9 mouse cellular contexts compared by ENCODE assay signal in genomic region chr3:51648037-51648664, GRCm38 (mm10). TPM values are rescaled to one million over a fixed set of nuclear protein-coding genes. Genes with fewer than 3 reads are reported as not detected.
A peak's percentile ranks its signal among the peaks of the same experiment; 100 is the strongest.
DNase-seq lines count a peak whose midpoint lies in the region; ATAC-seq and TF ChIP-seq lines count a peak whose summit lies in the region.
"Had no signal": no experiment of that assay in that cellular context is flagged by ENCODE, and none has a peak within 500 bp of the region (broad histone marks: within the 10 kb centered on the region; RNA-seq: fewer than 3 reads in every experiment).

No protein-coding gene starts in this region.

- DNase-seq in brain, embryonic 18.5 days (ENCODE audit: low read depth, low spot score), result peak; percentile 52
- peak; percentile 80 for DNase-seq in forebrain, embryonic 10.5 days (ENCODE audit: extremely low spot score, low spot score)
- peak; percentile 94 for DNase-seq in kidney, postnatal 0 days (ENCODE audit: low spot score)
- peak; percentile 22 for DNase-seq in liver, adult 2 months (ENCODE audit: extremely low read depth, low read depth, low spot score)
- peak; percentile 61 to 82 for DNase-seq in spleen, postnatal 4 days (ENCODE audit: low spot score in 2 of 2)

- peak overlapping the region; percentile 65 for H3K4me2 ChIP-seq in heart, embryonic 13.5 days
- peak overlapping the region; percentile 32 for H3K4me2 ChIP-seq in kidney, postnatal 0 days (ENCODE audit: low read length)
- H3K4me2 ChIP-seq in myocyte (ENCODE audit: low read depth), result peak overlapping the region; percentile 67

- no peak overlapping the region for H3ac ChIP-seq in myocyte (ENCODE audit: control insufficient read depth, insufficient read length)

- H3K9me3 ChIP-seq in forebrain, embryonic 10.5 days, result peaks cover 3% of the 10 kb centered on the region; the same call in 1 of the 2 replicates
- H3K9me3 ChIP-seq in heart, embryonic 13.5 days, result no peaks in the 10 kb centered on the region
- no peaks in the 10 kb centered on the region for H3K9me3 ChIP-seq in kidney, postnatal 0 days (replicated peaks; ENCODE audit: low read length)

- peaks cover 34% of the 10 kb centered on the region for H3K4me1 ChIP-seq in forebrain, embryonic 10.5 days
- peaks cover 53% of the 10 kb centered on the region for H3K4me1 ChIP-seq in heart, embryonic 13.5 days
- H3K4me1 ChIP-seq in kidney, postnatal 0 days (replicated peaks; ENCODE audit: insufficient read depth, low read length), result peaks cover 8% of the 10 kb centered on the region
- no peaks in the 10 kb centered on the region; the same call in 1 of the 2 replicates for H3K4me1 ChIP-seq in liver, adult 2 months (ENCODE audit: control insufficient read depth, insufficient read depth, low read length)

- no peaks in the 10 kb centered on the region for H3K36me3 ChIP-seq in forebrain, embryonic 10.5 days (replicated peaks)
- no peaks in the 10 kb centered on the region for H3K36me3 ChIP-seq in heart, embryonic 13.5 days
- no peaks in the 10 kb centered on the region for H3K36me3 ChIP-seq in kidney, postnatal 0 days (ENCODE audit: insufficient read depth, low read length)
- no peaks in the 10 kb centered on the region for H3K36me3 ChIP-seq in liver, adult 2 months (ENCODE audit: control insufficient read depth, insufficient read depth, low read length)
- no peaks in the 10 kb centered on the region for H3K36me3 ChIP-seq in myocyte (ENCODE audit: control insufficient read depth, insufficient read depth)

- peak; percentile 67 for ATAC-seq in CD4-positive, CD25-positive, alpha-beta regulatory T cell, adult 4 months
- no peak for ATAC-seq in heart, embryonic 13.5 days (ENCODE audit: extremely low read depth, insufficient number of reproducible peaks, low FRiP score, low TSS enrichment)
- peak; percentile 38; the same call in 1 of the 2 replicates for ATAC-seq in kidney, postnatal 0 days (replicated peaks; ENCODE audit: low FRiP score, low read depth)

- no peaks in the 10 kb centered on the region for H3K79me2 ChIP-seq in liver, adult 2 months (ENCODE audit: control insufficient read depth, insufficient read depth, low read length)
- H3K79me2 ChIP-seq in myocyte (ENCODE audit: control insufficient read depth, insufficient read depth), result no peaks in the 10 kb centered on the region

- H3K27me3 ChIP-seq in forebrain, embryonic 10.5 days (ENCODE audit: poor library complexity, severe bottlenecking), result no peaks in the 10 kb centered on the region
- no peaks in the 10 kb centered on the region for H3K27me3 ChIP-seq in heart, embryonic 13.5 days (replicated peaks)
- no peaks in the 10 kb centered on the region; the same call in 1 of the 2 replicates for H3K27me3 ChIP-seq in kidney, postnatal 0 days (ENCODE audit: insufficient read depth, low read length)
- H3K27me3 ChIP-seq in liver, adult 2 months (ENCODE audit: control insufficient read depth, insufficient read depth, low read length), result no peaks in the 10 kb centered on the region
- H3K27me3 ChIP-seq in myocyte (ENCODE audit: control insufficient read depth, insufficient read depth, insufficient read length), result no peaks in the 10 kb centered on the region

- WGBS in forebrain, embryonic 10.5 days, result 40% methylated on average over 15 of the region's 15 CpGs
- WGBS in heart, embryonic 13.5 days, result 21% methylated on average over 15 of the region's 15 CpGs
- 39% methylated on average over 15 of the region's 15 CpGs for WGBS in kidney, postnatal 0 days
- WGBS in liver, adult 2 months, result 46% methylated on average over 15 of the region's 15 CpGs

- no peak for TF ChIP-seq POLR2A in liver, adult 2 months (IDR thresholded peaks at IDR 0.05; ENCODE audit: extremely low read depth, insufficient read depth, low read length)
- TF ChIP-seq POLR2A in myocyte (IDR thresholded peaks at IDR 0.05; ENCODE audit: insufficient read length, low read depth), result no peak

- peak overlapping the region; percentile 24; the same call in 1 of the 2 replicates for H3K4me3 ChIP-seq in forebrain, embryonic 10.5 days
- H3K4me3 ChIP-seq in heart, embryonic 13.5 days, result peak overlapping the region; percentile 42
- no peak overlapping the region for H3K4me3 ChIP-seq in kidney, postnatal 0 days (replicated peaks; ENCODE audit: low read depth, low read length)
- no peak overlapping the region for H3K4me3 ChIP-seq in liver, adult 2 months (ENCODE audit: insufficient read depth, low read depth, low read length)
- H3K4me3 ChIP-seq in myocyte, result no peak overlapping the region
- H3K4me3 ChIP-seq: erythroblast, embryonic 14.5 days had no signal

- peak; percentile 94 for TF ChIP-seq CTCF in kidney, postnatal 0 days (IDR thresholded peaks at IDR 0.05; ENCODE audit: low read depth)
- TF ChIP-seq CTCF in liver, adult 2 months (IDR thresholded peaks at IDR 0.05; ENCODE audit: low read depth, low read length), result peak; percentile 98

- H3K9ac ChIP-seq in heart, embryonic 13.5 days, result peak overlapping the region; percentile 57
- H3K9ac ChIP-seq in kidney, postnatal 0 days (ENCODE audit: low read depth, low read length), result no peak overlapping the region
- H3K9ac ChIP-seq in liver, adult 2 months (ENCODE audit: low read depth, low read length), result no peak overlapping the region

- H3K27ac ChIP-seq in forebrain, embryonic 10.5 days, result peak overlapping the region; percentile 41; the same call in 1 of the 2 replicates
- no peak overlapping the region for H3K27ac ChIP-seq in heart, embryonic 13.5 days (replicated peaks)
- no peak overlapping the region for H3K27ac ChIP-seq in kidney, postnatal 0 days
- H3K27ac ChIP-seq in liver, adult 2 months (replicated peaks; ENCODE audit: insufficient read depth, low read depth, low read length), result no peak overlapping the region

TF ChIP-seq in myocyte, 11 proteins besides CTCF, POLR2A, EP300 and RAD21:
- TF ChIP-seq MYOD1 (IDR thresholded peaks at IDR 0.05; ENCODE audit: control insufficient read depth in 1 of 3, insufficient read length in 2 of 3, low read depth in 2 of 3) (no peak), TCF3 (IDR thresholded peaks at IDR 0.05; ENCODE audit: insufficient read length, low read depth) (no peak), CEBPB (IDR thresholded peaks at IDR 0.05; ENCODE audit: insufficient read depth, poor library complexity, severe bottlenecking) (no peak), USF1 (IDR thresholded peaks at IDR 0.05; ENCODE audit: low read depth) (no peak), POLR2AphosphoS2 (IDR thresholded peaks at IDR 0.05; ENCODE audit: insufficient read length, low read depth) (no peak)

RNA-seq across cellular contexts. Expression of gene Mgst2, which starts 12.0 kb away (rescaled TPM):
- polyA plus RNA-seq in CD4-positive, CD25-positive, alpha-beta regulatory T cell, adult 4 months (2017; shearing (Covaris generic)), result 100 to 1,000 TPM; 175 to 223 TPM
- polyA plus RNA-seq in forebrain, embryonic 10.5 days (2016; fragmentation: Nextera tagmentation; extraction: Ambion mirVana), result 0.67 TPM in 1 of 2 replicates, not detected in the other
- 2.4 and 3.8 TPM in 2 replicates for polyA plus RNA-seq in heart, embryonic 13.5 days (2015; fragmentation: Nextera tagmentation; extraction: Ambion mirVana)
- polyA plus RNA-seq in kidney, postnatal 0 days (2015; fragmentation: Nextera tagmentation; extraction: Ambion mirVana), result 1.6 and 1.8 TPM in 2 replicates
- total RNA-seq in liver, adult 2 months (2014; rRNA removed), result not detected in 2 replicates
- 0.02 TPM in 1 of 2 replicates, not detected in the other for polyA plus RNA-seq in liver, adult 2 months (2012; rRNA removed)
- polyA plus RNA-seq in myocyte (2012; fragmentation: generic; extraction: Trizol), result 3.0 TPM
- polyA plus RNA-seq: erythroblast, embryonic 14.5 days had no signal

Comparison
In these comparisons a context has a peak if more than half of its experiments do, and no peak if none do; other contexts are left out.
1. DNase-seq: peak in every context shown above with its lines; median percentile 94 in kidney, postnatal 0 days; 80 in forebrain, embryonic 10.5 days; 72 in spleen, postnatal 4 days; 52 in brain, embryonic 18.5 days; 22 in liver, adult 2 months.
2. H3K4me3 ChIP-seq: peak in forebrain, embryonic 10.5 days (single experiment) and heart, embryonic 13.5 days (single experiment); none in kidney, postnatal 0 days (single experiment), liver, adult 2 months (single experiment) and myocyte (single experiment).
3. RNA of gene Mgst2, which starts 12.0 kb away (polyA plus RNA-seq): 175 to 223 TPM in CD4-positive, CD25-positive, alpha-beta regulatory T cell, adult 4 months; 3.0 TPM in myocyte (single experiment), 2.4 to 3.8 TPM in heart, embryonic 13.5 days, 1.6 to 1.8 TPM in kidney, postnatal 0 days, 0.67 TPM in forebrain, embryonic 10.5 days and 0.02 TPM in liver, adult 2 months; every median in the first group is over 10 times any median in the second.
4. Peak in every context shown above with its lines, with median percentiles within 50 percentile points of each other: H3K4me2 ChIP-seq.